Mouse (Mus musculus) midbrain, postnatal 0 days (tissue): ENCODE measurements around the gene Ripply2. TPM values are rescaled to one million over a fixed set of nuclear protein-coding genes. Genes with fewer than 3 reads are reported as not detected.

Experiments
- ATAC-seq: fragments of 200-750 bp; cut with Nextera tagmentation; 2 replicates; pipeline ENCODE4 v1.8.0; 2017; ENCODE audit warnings: moderate number of reproducible peaks, mild to moderate bottlenecking, moderate TSS enrichment, moderate library complexity; ENCODE audit not compliant: low FRiP score
- DNase-seq: peaks from one replicate; pipeline ENCODE4 v3.0.0-alpha.2; 2015; ENCODE audit warnings: low spot score
- H3K27ac ChIP-seq: fragments of 300-500 bp; sonication (generic); 2 replicates; pipeline ENCODE4 v1.5.1; 2014; ENCODE audit warnings: low read depth, mild to moderate bottlenecking, low read length, mixed read lengths
- H3K27me3 ChIP-seq: fragments of 300-500 bp; sonication (generic); 2 replicates; pipeline ENCODE4 v1.6.1; 2014; ENCODE audit warnings: low read length, control low read depth, mixed read lengths; ENCODE audit not compliant: insufficient read depth
- H3K36me3 ChIP-seq: fragments of 300-500 bp; sonication (generic); 2 replicates; pipeline ENCODE4 v1.6.1; 2014; ENCODE audit warnings: low read length, control low read depth, mixed read lengths; ENCODE audit not compliant: insufficient read depth
- H3K4me1 ChIP-seq: fragments of 300-500 bp; sonication (generic); 2 replicates; pipeline ENCODE4 v1.6.1; 2014; ENCODE audit warnings: mild to moderate bottlenecking, control low read depth, antibody characterized with exemption, low read length, mixed read lengths; ENCODE audit not compliant: insufficient read depth
- H3K4me2 ChIP-seq: fragments of 300-500 bp; sonication (generic); 2 replicates; pipeline ENCODE4 v1.6.1; 2014; ENCODE audit warnings: low read depth, mild to moderate bottlenecking, low read length, mixed read lengths; ENCODE audit not compliant: poor library complexity, severe bottlenecking
- H3K4me3 ChIP-seq: fragments of 300-500 bp; sonication (generic); 2 replicates; pipeline ENCODE4 v1.5.1; 2014; ENCODE audit warnings: low read depth, mild to moderate bottlenecking, low read length, moderate library complexity
- H3K9ac ChIP-seq: fragments of 300-500 bp; sonication (generic); replicated peaks from 2 replicates; pipeline ENCODE4 v1.6.1; 2014; ENCODE audit warnings: mild to moderate bottlenecking, low read length, moderate library complexity, mixed read lengths; ENCODE audit not compliant: poor library complexity, severe bottlenecking
- H3K9me3 ChIP-seq: fragments of 300-500 bp; sonication (generic); 2 replicates; pipeline ENCODE4 v1.6.1; 2016; ENCODE audit warnings: low read length, control low read depth
- CTCF ChIP-seq: IDR thresholded peaks from 2 replicates; pipeline ENCODE4 v1.5.1; 2016; ENCODE audit warnings: antibody characterized with exemption, mild to moderate bottlenecking
- WGBS: fragments of 180-500 bp; shearing (Covaris S2); extraction: QIAGEN DNeasy Blood & Tissue Kit; methylation state at CpG from one replicate; pipeline ENCODE4 v1.1.7; 2014; 5-methylcytosine and 5-hydroxymethylcytosine counted together
- polyA plus RNA-seq: library from polyadenylated mRNA; unstranded; fragments of >200 nt; fragmentation: Nextera tagmentation; extraction: Ambion mirVana; gene quantifications from 2 replicates; pipeline ENCODE4 v1.2.1, GENCODE M21; 2015
- total RNA-seq: library from RNA; depleted of rRNA; stranded (reverse); fragments of >200 nt; gene quantifications from 2 replicates; pipeline ENCODE4 v1.2.3, GENCODE M21; 2014

Gene Ripply2
- total and polyA plus RNA-seq, 2 experiments from 2014 or later = 3.5 to 17.1 TPM

DNA sequence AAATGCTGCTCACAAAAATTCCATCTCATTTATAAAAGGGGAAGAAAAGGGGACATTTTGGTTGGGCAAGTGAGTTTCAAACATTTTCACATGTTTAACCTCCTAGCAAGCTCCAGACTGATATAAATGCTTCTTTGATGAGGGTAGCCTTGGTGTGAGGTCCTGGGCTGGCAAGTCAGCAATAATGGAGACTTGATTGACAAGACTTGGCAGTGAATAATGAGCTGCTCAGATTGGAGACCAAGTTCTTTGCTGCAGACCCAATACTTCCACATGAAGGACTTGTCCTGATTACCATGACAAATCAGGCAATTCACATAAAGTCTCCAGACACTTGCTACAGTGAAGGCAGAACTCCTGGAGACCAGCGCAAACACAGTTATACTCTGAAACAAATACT lies 6.4 kb upstream of the Ripply2 start:
- no peak for ATAC-seq
- H3K27me3 ChIP-seq = no peaks in the 10 kb centered on the region
- no peak for DNase-seq
- no peak overlapping the region for H3K4me2 ChIP-seq
- 82% methylated on average over 1 of the region's 1 CpGs for WGBS
- no peaks in the 10 kb centered on the region for H3K9me3 ChIP-seq
- H3K36me3 ChIP-seq = no peaks in the 10 kb centered on the region
- no peak overlapping the region for H3K27ac ChIP-seq
- H3K9ac ChIP-seq = no peak overlapping the region
- H3K4me3 ChIP-seq = no peak overlapping the region
- no peaks in the 10 kb centered on the region for H3K4me1 ChIP-seq
- TF ChIP-seq CTCF = no peak

DNA sequence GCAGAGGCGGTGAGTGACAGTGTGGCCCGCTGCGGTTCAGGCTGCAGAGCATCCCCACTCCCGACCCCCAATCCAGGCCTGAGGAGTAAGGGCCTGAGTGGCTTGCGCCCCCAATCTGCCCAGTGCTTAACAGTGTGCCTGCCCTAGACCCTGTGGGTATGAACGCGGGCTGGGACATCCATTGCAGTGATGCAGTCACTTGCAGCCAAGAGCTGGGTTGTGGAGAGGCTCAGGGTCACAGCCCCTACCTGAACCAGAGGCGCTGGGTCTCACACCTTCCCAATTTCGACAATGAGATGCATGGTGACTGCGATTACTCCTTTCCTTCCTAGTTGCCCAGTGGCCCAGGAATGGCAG lies 579 bp downstream of the Ripply2 start:
- no peaks in the 10 kb centered on the region for H3K9me3 ChIP-seq
- H3K4me2 ChIP-seq = peak overlapping the region; percentile 64
- peak overlapping the region; percentile 65 for H3K9ac ChIP-seq
- ATAC-seq (peak; percentile 80), DNase-seq (no peak)
- no peak for TF ChIP-seq CTCF
- peak overlapping the region; percentile 70 for H3K27ac ChIP-seq
- H3K4me3 ChIP-seq = peak overlapping the region; percentile 62
- H3K27me3 ChIP-seq = no peaks in the 10 kb centered on the region
- 7% methylated on average over 10 of the region's 10 CpGs for WGBS
- no peaks in the 10 kb centered on the region for H3K36me3 ChIP-seq
- peaks cover 7% of the 10 kb centered on the region; the same call in 1 of the 2 replicates for H3K4me1 ChIP-seq

GRCm38 (mm10) chr9:87021778-87022523 lies 6.6 kb downstream of the Ripply2 start, which contains the start of gene Cyb5r4:
TSS of gene Cyb5r4 (plus strand) at chr9:87022014.
- DNase-seq = peak; percentile 97
- no peak for TF ChIP-seq CTCF
- peak within 1 kb of the TSS; percentile 71 for H3K9ac ChIP-seq
- H3K36me3 ChIP-seq = no peaks in the 10 kb centered on the region
- H3K4me2 ChIP-seq = peak within 1 kb of the TSS; percentile 49
- H3K4me1 ChIP-seq = peaks cover 9% of the 10 kb centered on the region
- under 1% methylated on average over 52 of the region's 52 CpGs for WGBS
- H3K9me3 ChIP-seq = no peaks in the 10 kb centered on the region
- peak; percentile 100 for ATAC-seq
- peak within 1 kb of the TSS; percentile 82 for H3K4me3 ChIP-seq
- H3K27ac ChIP-seq = peak within 1 kb of the TSS; percentile 73
- no peaks in the 10 kb centered on the region for H3K27me3 ChIP-seq

GRCm38 (mm10) chr9:87025764-87026163 lies 10.4 kb downstream of the Ripply2 start:
- ATAC-seq (no peak), DNase-seq (no peak)
- Histone ChIP-seq H3K27me3 (no peaks in the 10 kb centered on the region), H3K4me3 (no peak overlapping the region), H3K36me3 (0 out of 2 replicates have a peak, but pooled peaks cover 3% of the 10 kb centered on the region), H3K4me1 (peaks cover 3% of the 10 kb centered on the region), H3K9ac (no peak overlapping the region), H3K4me2 (no peak overlapping the region), H3K27ac (no peak overlapping the region), H3K9me3 (no peaks in the 10 kb centered on the region)
- 80% methylated on average over 6 of the region's 6 CpGs for WGBS
- TF ChIP-seq CTCF = no peak

DNA sequence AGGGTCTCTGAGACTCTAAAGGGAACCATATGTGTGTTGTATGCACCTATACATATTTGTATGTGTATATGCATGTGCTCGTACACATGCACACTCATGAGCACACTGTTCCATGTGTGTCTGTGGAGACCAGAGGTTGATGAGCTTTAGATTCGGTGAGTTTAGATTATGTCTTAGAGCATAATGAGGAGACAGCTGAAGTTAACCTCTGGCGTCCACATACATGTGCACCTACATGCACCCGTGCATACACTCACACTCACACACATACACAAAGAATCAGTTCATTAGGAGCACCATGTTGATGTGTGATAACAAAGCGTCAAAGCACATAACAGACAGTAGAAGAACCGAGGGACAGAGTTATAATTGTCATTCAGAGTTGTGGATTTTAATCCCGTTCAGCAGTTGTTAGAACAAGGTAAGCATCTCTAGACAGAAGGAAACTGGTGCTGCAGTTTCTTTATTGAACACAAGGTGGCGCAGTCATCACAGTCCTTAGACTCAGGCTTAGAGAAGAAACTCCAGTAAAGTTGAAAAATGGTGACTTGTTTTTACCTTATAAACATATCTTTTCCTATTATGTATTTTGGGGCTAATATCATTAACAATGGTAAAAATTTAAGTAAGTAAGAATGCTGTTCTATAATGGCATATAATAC lies 12.2 kb downstream of the Ripply2 start:
- TF ChIP-seq CTCF = peak; percentile 96
- no peak overlapping the region for H3K27ac ChIP-seq
- no peaks in the 10 kb centered on the region for H3K27me3 ChIP-seq
- WGBS = 42% methylated on average over 8 of the region's 8 CpGs
- peak; percentile 78 for ATAC-seq
- 0 out of 2 replicates have a peak, but pooled peaks cover 7% of the 10 kb centered on the region for H3K36me3 ChIP-seq
- H3K4me2 ChIP-seq = no peak overlapping the region
- no peaks in the 10 kb centered on the region for H3K9me3 ChIP-seq
- peak; percentile 86 for DNase-seq
- no peak overlapping the region for H3K9ac ChIP-seq
- H3K4me3 ChIP-seq = no peak overlapping the region
- H3K4me1 ChIP-seq = peaks cover 3% of the 10 kb centered on the region

DNA sequence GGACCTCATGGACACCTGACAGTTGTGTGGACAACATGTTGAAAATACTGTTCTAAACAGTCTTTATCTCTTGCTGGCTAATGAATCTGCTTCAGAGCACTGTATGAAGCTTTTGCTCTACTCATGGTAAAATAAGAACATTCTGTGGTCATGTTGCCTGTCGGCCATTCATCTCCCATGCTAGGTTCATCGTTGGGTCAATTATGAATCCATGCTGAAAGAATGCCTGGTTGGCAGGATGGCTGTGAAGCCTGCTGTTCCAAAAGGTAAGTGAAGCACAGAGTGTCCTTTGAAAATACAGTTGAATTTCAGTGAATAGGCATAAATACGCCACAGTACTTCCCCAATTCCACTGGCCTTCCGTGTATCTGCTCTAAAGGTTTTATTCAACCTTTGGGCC lies 16.9 kb downstream of the Ripply2 start:
- WGBS = 90% methylated on average over 4 of the region's 4 CpGs
- Histone ChIP-seq H3K27ac (no peak overlapping the region), H3K4me3 (no peak overlapping the region), H3K9ac (no peak overlapping the region), H3K36me3 (peaks cover 18% of the 10 kb centered on the region; the same call in 1 of the 2 replicates), H3K4me2 (no peak overlapping the region), H3K9me3 (no peaks in the 10 kb centered on the region), H3K27me3 (no peaks in the 10 kb centered on the region), H3K4me1 (no peaks in the 10 kb centered on the region)
- DNase-seq (no peak), ATAC-seq (no peak)
- TF ChIP-seq CTCF = no peak
